Mouse (Mus musculus) Patski (cell line): ENCODE results near the gene 3110082I17Rik. TPM values are rescaled to one million over a fixed set of nuclear protein-coding genes. Genes with fewer than 3 reads are reported as not detected.

Experiments
- ATAC-seq: fragments of 100-300 bp; one replicate; pipeline ENCODE4 v1.8.0; 2021
- CTCF ChIA-PET: fragments of 350-600 bp; sonication (Branson Sonifier 250); formaldehyde crosslinking; loops from one replicate; lab custom pipeline; 2022; ENCODE audit warnings: inconsistent platforms; lab: Charles Lee
- POLR2A ChIA-PET: fragments of 350-600 bp; sonication (Branson Sonifier 250); formaldehyde crosslinking; loops from one replicate; lab custom pipeline; 2022; ENCODE audit warnings: antibody characterized with exemption, inconsistent platforms; lab: Charles Lee
- DNase-seq: peaks from one replicate; pipeline ENCODE4 v3.0.0-alpha.2; 2011; ENCODE audit warnings: low read depth, low spot score
- H3K27me3 ChIP-seq: fragments of 371-371 bp; one replicate; pipeline ENCODE4 v1.5.1; 2021
- CTCF ChIP-seq: fragments of 100-300 bp; IDR thresholded peaks from one replicate; pipeline ENCODE4 v1.5.1; 2021
- in situ Hi-C: fragments of 300-500 bp; cut with MboI; formaldehyde crosslinking; loops from 3 replicates; pipeline ENCODE4 v1.11.1; 2018; ENCODE audit warnings: low pct_unique_long_range_greater_than_20kb, mixed read lengths
- polyA plus RNA-seq: library from polyadenylated mRNA; unstranded; gene quantifications from one replicate; pipeline ENCODE4 v1.2.3, GENCODE M21; 2021

Gene 3110082I17Rik
- polyA plus RNA-seq, 1 experiment from 2014 or later, result 19.1 TPM

GRCm38 (mm10) chr5:139389676-139390061 lies 70.7 kb downstream of the 3110082I17Rik start:
- ATAC-seq (no peak), DNase-seq (no peak)
- ChIA-PET CTCF (interaction anchor here (1.0 to 2.2 kb wide), 2 partner anchors 8 to 10 kb away, joined by 3 to 9 read pairs; no protein-coding TSS in a partner anchor), POLR2A (no interaction called here)
- in situ Hi-C loops, result no loop called here
- TF ChIP-seq CTCF, result no peak
- no peaks in the 10 kb centered on the region for H3K27me3 ChIP-seq

- no peak for DNase-seq
Observed at GRCm38 (mm10) chr5:139388694-139389675, 71.3 kb downstream of the 3110082I17Rik start.

GRCm38 (mm10) chr5:139388195-139388570 lies 72.1 kb downstream of the 3110082I17Rik start:
- ChIA-PET POLR2A (no interaction called here), CTCF (interaction anchor here (0.9 to 2.2 kb wide), 2 partner anchors 10 to 20 kb away, joined by 3 to 9 read pairs; no protein-coding TSS in a partner anchor)
- no peak for ATAC-seq
- no peak for TF ChIP-seq CTCF
- no peaks in the 10 kb centered on the region for H3K27me3 ChIP-seq
- in situ Hi-C loops, result no loop called here
- no peak for DNase-seq

More at GRCm38 (mm10) chr5:139388694-139389675, 71.3 kb downstream of the 3110082I17Rik start:
- CTCF ChIA-PET, result interaction anchor here (1.0 to 2.2 kb wide), 2 partner anchors 9 to 10 kb away, joined by 3 to 9 read pairs; no protein-coding TSS in a partner anchor
- in situ Hi-C loops, result no loop called here
- no peak for ATAC-seq
- no peak for TF ChIP-seq CTCF
- no peaks in the 10 kb centered on the region for H3K27me3 ChIP-seq
- POLR2A ChIA-PET, result no interaction called here

DNA sequence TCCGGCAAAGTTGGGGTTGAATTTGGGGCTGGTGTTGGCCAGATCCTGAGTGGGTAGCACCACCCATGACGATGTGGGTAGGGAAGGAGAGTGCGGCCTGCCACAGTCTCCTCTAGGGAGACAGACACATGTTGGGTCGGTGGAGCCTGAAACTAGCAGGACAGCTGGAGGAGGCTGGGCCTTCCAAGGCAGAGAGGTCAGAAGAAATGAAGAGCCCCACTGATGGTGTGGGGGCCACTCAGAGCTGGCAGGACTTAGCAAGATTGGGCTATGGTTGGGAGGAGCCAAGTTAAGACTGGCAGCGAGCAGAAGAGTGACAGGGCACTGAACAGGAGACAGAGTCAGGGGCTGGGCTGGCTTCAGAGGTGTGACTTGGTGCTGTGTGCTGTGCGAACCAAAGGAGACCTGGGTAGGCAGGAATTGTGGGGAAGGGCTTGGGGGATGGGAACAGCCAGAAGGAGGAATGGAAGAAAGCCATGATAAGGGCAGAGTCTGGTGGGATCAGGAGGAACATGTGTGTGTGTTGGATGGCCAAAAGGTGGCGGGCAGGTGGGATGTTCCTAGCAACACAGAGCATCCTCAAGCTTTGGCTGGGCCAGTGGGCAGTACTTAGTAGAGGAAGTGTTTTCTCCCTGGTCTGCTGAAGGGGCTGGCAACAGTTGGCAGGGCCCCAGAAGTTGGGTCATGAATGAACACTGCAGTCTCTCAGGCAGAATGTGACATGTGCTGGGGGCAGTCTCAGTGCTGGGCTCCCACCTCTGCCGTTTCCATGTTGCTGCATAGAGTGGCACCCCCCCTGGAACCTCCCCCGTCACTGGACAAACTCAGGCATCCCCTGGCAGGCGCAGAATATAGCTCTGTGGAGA lies 72.8 kb downstream of the 3110082I17Rik start:
- ChIA-PET CTCF (interaction anchor here (0.9 to 2.2 kb wide), 3 partner anchors 11 to 20 kb away, joined by 3 to 9 read pairs (median 4); no protein-coding TSS in a partner anchor), POLR2A (no interaction called here)
- DNase-seq (no peak), ATAC-seq (no peak)
- no peaks in the 10 kb centered on the region for H3K27me3 ChIP-seq
- no peak for TF ChIP-seq CTCF
- in situ Hi-C loops, result no loop called here

DNA sequence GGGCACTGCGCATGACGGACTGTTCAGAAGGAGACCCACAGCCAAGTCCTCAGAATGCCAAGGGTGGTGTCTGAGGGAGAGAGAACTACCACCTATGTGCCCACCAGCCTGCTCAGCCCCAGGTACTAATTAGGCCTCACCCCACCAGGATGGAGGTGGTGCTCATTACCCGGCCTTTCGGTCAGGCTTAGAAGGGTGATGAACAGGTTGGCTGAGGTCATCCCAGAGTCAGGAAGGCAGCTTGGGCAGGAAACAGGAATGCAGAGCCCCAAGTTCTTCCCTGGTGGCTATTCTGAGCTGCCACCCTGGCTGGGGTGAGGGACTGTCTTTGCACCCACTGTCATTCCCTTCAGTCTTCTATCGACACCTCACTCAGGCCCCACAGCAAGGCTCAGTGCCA lies 74.3 kb downstream of the 3110082I17Rik start:
- POLR2A ChIA-PET, result no interaction called here
- in situ Hi-C loops, result no loop called here
- no peak for TF ChIP-seq CTCF
- DNase-seq (no peak), ATAC-seq (no peak)
- CTCF ChIA-PET, result interaction anchor here (1.3 kb wide), 1 partner anchor 12 kb away, joined by 4 read pairs; no protein-coding TSS in a partner anchor
- H3K27me3 ChIP-seq, result no peaks in the 10 kb centered on the region

DNA sequence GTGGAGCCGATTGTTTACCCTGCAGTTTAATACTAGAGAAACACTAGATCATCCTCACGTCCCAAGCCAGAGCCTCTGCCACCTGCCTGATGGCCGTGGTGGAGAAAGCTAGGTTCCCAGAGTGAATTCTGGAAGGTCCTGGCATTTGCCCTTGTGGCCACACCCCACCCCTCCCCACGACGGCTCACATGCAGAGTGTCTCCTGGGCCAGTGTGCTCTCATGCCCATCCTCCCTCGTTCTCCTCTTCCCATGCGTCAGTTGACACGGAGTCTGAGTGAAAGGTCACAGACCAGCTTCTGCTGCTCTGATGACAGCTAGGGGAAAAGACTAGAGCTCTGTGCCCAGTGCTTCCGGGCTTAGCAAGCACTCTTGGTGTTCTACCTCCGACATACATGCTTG lies 75.8 kb downstream of the 3110082I17Rik start:
- H3K27me3 ChIP-seq, result no peaks in the 10 kb centered on the region
- ChIA-PET POLR2A (no interaction called here), CTCF (interaction anchor here (1.6 kb wide), 1 partner anchor 14 kb away, joined by 9 read pairs; no protein-coding TSS in a partner anchor)
- ATAC-seq, result no peak
- in situ Hi-C loops, result no loop called here
- DNase-seq, result no peak
- no peak for TF ChIP-seq CTCF

DNA sequence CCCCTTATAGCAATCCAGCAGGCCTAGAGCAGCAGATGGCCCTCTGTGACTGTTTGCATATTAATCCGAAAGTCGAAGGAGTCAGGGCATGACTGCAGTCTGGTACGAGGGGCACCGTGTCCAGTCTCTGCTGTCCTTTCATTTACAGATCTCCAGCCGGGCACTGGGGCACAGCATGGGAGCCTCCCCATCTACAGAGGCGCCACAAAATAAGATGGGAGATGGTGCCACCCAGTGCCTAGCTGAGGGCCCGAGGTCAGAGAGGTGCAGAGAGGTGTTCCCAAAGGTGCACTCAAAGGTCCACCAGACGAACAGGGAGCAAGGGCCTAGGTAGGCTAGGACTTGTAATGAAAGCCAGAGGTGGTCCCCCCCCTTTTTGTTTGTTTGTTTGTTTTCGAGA lies 77.1 kb downstream of the 3110082I17Rik start:
- ATAC-seq (no peak), DNase-seq (no peak)
- no peaks in the 10 kb centered on the region for H3K27me3 ChIP-seq
- TF ChIP-seq CTCF, result no peak
- CTCF ChIA-PET, result interaction anchor here (2.4 kb wide), 1 partner anchor 15 kb away, joined by 14 read pairs; no protein-coding TSS in a partner anchor
- POLR2A ChIA-PET, result no interaction called here
- in situ Hi-C loops, result no loop called here

DNA sequence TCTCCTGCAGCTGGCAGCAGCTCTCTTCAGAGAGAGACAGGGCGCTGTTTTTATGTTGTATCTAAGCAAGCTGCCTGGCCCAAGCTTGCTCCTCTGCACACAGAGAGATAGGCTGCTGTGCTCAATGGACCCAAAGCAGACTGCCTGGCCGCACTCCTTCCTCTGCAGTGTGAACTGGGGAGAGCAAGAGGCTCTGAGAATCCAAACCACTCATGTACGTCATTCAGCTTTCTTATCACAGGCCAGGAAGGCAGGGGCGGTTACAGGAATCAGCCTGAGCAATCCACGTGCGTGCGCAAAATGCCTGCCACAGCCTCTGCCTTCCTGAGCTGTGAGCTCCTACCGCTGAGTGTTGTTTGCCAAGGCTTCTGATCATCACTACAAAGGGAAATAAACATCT lies 77.6 kb downstream of the 3110082I17Rik start:
- in situ Hi-C loops, result no loop called here
- no peaks in the 10 kb centered on the region for H3K27me3 ChIP-seq
- no peak for TF ChIP-seq CTCF
- DNase-seq (no peak), ATAC-seq (no peak)
- CTCF ChIA-PET, result interaction anchor here (2.4 kb wide), 1 partner anchor 15 kb away, joined by 14 read pairs; no protein-coding TSS in a partner anchor
- POLR2A ChIA-PET, result no interaction called here

- DNase-seq (no peak), ATAC-seq (no peak)
- H3K27me3 ChIP-seq, result no peaks in the 10 kb centered on the region
- ChIA-PET POLR2A (interaction anchor here (1.4 kb wide), 1 partner anchor 13 kb away, joined by 4 read pairs; no protein-coding TSS in a partner anchor), CTCF (interaction anchor here (1.4 to 2.4 kb wide), 3 partner anchors 16 to 30 kb away, joined by 3 to 14 read pairs (median 3); partner anchors contain the start of genes Cox19 and Cyp2w1)
- in situ Hi-C loops, result no loop called here
- no peak for TF ChIP-seq CTCF
Observed at GRCm38 (mm10) chr5:139381586-139382513, 78.5 kb downstream of the 3110082I17Rik start.
